Mouse (Mus musculus) forelimb bud, embryonic 11.5 days (tissue): ENCODE measurements around the gene D430041D05Rik.
A peak's percentile ranks its signal among the peaks of the same experiment; 100 is the strongest.

Experiments
- DNase-seq: peaks from one replicate; pipeline ENCODE4 v3.0.0-alpha.2; 2012; ENCODE audit warnings: low read depth, low spot score

The D430041D05Rik gene

DNA sequence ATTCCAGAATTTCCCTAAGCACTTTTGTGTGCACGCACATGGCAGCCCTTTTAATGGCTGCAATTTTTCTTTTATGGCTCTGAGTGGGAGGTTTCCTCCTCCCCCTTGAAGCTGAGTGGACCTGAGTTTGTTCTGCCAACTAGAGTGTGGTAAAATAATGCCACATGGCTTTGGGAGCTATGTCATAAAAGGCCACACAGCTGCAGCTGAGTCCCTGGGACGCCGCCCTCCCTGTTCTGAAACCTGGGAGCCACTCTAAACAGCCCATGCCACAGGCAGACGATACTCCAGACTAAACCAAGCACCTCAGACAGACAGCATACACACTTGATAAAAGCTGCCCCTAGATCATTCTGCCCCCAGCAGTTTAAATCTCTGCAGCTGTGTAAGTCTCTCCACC, 143.8 kb downstream of the D430041D05Rik start:
- DNase-seq = peak; percentile 43

- DNase-seq = no peak
These were observed 149.1 kb downstream of the D430041D05Rik start for GRCm38 (mm10) chr2:104261741-104262067.

GRCm38 (mm10) chr2:104260920-104261740, 149.7 kb downstream of the D430041D05Rik start:
- no peak for DNase-seq

- DNase-seq = no peak
These were observed 154.2 kb downstream of the D430041D05Rik start for GRCm38 (mm10) chr2:104256585-104256984.

DNA sequence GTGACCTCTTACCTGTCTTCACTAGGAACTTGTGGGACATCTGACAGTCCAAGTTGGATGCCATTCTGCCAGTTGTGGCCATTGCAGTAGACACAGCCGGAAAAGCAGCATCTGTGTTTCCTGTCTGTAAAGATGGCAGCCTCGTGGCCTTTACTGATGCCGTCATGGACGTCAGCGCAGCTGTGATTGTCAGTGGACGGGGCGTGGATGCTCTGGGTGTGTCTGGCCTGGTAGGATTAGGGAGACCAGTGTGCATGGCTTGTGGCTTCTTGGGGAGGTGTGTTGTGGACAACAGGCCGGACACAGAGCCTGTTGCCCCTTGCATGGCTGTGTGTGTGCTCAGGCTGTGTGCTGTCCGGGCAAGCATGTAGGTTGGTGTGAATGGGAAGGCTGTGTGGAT, 155.9 kb downstream of the D430041D05Rik start:
- no peak for DNase-seq

DNA sequence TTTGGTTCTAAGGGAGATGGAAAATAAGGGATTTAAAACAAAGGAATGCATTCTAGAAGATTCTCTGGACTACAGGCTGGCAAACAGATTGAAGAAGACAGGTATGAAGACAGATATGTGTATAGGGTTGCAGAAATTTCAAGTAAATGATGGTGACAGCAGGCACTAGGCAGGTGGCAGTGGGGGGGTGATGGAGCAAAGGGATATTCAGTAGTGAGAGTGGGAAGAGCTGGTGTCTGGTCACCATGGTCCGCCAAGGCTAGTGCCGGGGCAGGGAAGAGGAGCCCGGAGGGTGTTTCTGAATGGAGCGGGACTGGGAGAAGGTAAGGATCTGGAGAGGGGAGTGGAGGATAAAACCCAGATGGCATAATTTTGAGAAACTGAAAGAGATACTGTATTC, 157.5 kb downstream of the D430041D05Rik start:
- no peak for DNase-seq

GRCm38 (mm10) chr2:104251647-104252046, 159.2 kb downstream of the D430041D05Rik start:
- DNase-seq = no peak

DNA sequence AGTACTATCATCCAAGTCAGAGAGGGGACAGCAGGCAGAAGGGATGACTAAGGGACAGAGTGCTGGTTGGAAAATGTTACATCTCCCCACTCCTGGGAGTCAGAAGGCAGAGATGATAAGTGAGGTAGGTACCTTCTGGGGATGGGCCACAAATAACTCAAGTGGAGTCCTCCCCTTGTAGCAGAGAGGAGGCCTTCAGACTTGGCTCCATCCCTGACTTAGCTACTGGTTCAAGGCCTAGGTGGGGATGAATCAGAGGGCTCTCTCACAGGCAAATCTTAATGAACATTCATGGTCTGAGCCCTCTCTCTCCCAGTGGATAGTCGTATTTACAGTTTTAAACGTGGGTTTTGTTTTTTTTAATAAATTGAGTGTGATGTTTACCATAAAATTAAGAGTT, 161.0 kb downstream of the D430041D05Rik start:
- no peak for DNase-seq

DNA sequence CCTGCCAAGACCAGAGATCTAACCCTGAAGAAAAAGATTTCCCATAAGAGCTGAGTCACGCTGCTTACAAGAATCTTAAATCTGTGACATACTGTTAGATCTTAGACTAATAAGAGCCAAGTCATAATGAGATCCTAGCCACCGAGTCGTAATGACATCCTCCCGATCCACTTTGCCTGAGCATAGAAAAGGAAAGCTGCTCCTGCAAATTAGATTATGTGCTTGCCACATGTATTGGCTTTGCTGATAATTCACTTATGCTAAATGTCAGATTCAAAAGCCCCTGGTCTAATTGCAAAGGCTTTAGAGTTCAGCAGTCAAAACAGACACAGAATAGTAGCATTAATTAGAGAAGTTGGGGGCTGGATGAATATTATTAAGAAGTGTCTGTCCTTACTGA, 164.0 kb downstream of the D430041D05Rik start:
- DNase-seq = no peak

GRCm38 (mm10) chr2:104242055-104242454, 168.8 kb downstream of the D430041D05Rik start:
- no peak for DNase-seq

DNA sequence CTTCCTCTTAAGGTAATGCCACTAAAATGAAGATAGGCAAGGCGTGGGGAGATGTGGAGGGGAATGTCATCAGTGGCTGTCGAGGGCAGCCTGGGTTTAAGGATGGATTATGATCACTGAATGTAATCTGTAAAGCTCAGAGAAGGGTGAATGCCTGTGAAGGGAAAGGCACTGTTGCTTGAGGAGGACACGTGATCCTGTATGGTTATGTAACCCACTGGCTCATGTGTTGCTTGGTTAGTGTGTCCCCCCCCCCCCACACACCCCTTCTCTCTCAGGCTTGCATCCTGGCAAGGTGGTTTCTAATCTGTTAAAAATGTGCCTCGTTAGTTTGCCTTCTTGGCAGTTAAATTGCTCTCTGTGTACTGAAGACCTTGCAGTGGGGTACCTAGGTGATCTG, 173.7 kb downstream of the D430041D05Rik start:
- no peak for DNase-seq

DNA sequence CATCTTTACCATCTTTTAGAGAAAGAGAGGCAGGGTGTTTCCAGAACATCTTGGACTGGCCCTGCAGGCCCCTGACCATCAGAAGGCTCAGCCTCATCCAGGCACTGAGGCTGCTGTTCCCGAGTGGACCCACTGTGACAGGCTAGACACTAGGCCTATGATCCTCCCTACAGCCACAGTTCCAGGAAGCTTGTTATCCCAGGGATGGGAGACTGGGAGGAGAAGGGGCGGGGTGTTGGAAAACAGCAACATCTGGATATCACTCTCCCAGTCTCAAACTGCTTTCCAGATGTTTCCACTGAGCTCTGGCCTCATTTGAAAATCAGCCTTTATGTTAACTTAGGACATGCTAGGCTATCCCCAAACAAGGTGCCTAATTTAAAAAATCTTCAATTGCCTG, 180.4 kb downstream of the D430041D05Rik start:
- DNase-seq = no peak

DNA sequence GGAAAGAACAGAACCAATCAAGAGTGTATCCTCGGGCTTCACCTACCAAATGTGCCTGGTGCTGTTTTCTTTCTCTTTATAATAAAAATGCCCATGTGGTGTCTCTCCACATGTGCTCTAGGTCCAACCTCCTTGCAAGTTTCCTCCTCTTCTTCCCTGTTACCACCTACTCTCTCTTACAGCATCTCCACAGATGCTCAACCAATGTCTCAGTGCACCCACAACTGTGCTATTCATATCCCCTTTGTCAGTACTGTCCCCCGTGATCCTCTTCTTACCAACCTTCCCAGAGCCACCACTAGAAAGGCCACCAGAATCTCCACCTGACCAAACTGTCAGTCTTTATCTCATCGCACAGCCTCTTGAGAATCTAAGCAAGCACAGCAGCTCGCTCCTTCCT, 184.8 kb downstream of the D430041D05Rik start:
- DNase-seq = no peak

DNA sequence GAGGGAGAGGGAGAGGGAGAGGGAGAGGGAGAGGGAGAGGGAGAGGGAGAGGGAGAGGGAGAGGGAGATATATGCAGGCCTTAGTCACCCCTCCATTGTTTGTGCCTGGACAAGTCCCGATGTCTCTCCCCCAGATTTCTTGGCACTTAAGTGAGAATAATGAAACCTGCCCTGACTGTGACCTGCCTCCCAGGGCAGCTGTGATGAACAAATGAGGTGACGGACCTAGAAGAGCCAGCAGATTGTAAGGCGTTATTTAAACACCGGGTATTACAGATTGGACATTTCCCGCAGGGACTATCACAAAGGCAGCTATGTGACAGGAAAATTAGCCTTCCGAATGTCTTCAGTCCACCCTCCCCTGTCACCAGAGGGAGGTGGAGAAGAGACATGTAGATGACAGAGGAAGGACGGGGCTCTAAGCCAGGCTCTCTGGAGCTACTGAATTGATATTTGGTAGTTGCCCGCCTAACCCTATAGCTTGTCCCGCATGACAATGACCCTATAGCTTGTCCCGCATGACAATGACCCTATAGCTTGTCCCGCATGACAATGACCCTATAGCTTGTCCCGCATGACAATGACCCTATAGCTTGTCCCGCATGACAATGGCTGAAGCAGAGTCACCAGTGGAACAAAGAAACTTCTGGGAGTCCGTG, 191.0 kb downstream of the D430041D05Rik start:
- DNase-seq = no peak

DNA sequence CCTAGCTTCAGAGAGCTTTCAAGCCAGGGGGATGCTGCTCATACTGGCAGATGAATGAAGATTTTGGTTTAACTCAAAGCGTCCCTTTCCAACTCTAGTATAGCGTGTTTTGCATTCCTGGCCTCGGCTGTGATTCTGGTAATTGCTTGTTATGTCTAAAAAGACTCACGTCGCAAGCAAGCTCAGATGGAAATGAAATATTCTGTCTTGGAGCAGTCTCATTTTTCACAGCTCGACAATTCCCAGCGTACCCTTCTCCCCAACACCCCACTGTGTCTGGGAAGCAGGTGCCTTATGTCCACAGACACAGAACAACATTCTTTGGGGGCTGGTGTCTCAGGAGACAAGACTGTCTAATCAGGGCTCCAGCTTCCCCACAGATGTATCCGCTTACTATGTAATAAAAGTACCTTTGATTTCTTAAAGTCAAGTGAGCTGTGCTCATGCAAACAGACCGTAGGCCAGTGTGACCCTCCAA, 192.2 kb downstream of the D430041D05Rik start:
- DNase-seq = peak; percentile 38

DNA sequence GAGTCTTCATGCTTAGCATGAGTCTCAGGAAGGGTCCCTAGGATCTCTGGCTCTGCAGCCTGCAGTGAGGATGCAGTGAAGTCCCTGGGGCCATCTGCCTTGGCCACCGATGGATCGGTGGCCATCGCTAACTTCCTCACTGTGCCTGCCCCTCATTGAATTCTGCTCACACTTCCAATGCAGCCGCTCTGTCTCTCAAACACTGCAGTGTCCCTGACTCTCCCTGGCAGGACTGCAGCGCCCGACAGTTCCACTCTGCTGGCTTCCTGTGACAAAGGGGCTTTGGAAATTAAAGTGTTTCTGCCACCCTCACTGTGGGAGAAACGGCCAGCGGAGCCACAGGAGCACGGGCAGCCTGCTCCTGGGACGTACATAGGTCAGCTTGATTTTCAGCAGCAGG, 192.7 kb downstream of the D430041D05Rik start:
- no peak for DNase-seq

DNA sequence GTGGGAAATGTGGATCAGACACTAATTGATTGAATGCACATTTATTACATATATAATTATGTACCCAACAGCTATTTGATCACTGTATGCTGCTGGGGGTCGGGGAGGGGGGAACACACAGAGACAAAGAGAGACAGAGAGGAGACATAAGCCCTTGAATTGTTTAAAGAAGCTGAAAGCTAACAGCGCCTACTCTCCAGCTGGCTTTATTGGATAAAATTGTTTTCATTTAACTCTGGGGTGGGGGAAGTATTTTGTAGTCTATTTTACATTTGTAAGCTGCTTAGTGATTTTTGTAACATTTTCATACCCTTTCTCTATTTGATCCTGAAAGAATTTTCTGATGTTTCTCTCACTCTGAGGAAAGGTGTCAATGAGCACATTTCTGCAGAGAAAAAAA, 201.4 kb downstream of the D430041D05Rik start:
- no peak for DNase-seq

GRCm38 (mm10) chr2:104208415-104208814, 202.4 kb downstream of the D430041D05Rik start:
- no peak for DNase-seq

GRCm38 (mm10) chr2:104207948-104208347, 202.9 kb downstream of the D430041D05Rik start:
- no peak for DNase-seq

- no peak for DNase-seq
These were observed 205.2 kb downstream of the D430041D05Rik start for GRCm38 (mm10) chr2:104205623-104206022.

- no peak for DNase-seq
These were observed 210.6 kb downstream of the D430041D05Rik start for GRCm38 (mm10) chr2:104200211-104200610.

DNA sequence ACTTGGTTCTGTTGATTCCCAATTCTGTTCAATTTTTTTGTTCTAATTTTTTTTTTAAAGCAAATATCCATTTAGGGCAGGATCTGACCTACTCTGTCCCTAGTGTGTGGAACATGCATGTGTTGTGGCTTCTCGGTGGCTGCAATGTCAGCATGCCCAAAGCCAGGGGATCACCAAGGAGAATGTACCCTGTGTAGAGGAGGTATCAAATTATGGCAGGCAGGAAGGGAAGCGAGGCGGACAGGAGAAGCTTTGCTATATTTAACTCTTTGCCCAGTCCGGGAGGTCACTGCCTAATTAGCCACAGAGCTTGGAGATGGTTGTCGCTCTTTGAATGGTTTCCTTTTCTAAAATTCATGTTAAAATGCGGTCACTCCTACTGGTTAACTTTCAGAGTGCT, 212.6 kb downstream of the D430041D05Rik start:
- no peak for DNase-seq

DNA sequence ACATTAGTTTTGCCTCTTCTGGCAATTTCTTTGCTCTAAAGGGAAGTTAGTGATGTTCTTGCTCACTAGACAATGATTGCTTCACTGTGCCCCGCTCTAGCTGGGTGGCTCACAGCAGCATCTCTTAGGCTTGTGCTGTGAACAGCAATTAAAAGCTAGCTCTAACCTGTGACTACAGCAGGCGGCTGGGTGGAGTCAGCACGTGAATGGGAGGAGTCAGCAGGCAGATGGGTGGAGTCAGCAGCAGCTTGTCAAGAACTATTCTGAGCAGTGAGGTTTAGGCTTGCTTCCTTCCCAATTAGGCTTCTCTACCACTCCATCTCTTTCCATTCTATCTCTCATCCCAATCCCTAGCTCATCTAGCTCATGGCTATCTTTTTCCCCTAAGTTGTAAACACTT, 213.5 kb downstream of the D430041D05Rik start:
- no peak for DNase-seq
